Mouse (Mus musculus) heart, postnatal 0 days (tissue): ENCODE results near the gene Plcxd3.

Source experiments
- CTCF ChIP-seq: IDR thresholded peaks from 2 replicates; pipeline ENCODE4 v1.5.1; 2016; ENCODE audit warnings: antibody characterized with exemption, control low read depth, low read depth
- EP300 ChIP-seq: IDR thresholded peaks from 2 replicates; pipeline ENCODE4 v1.6.1; 2016; ENCODE audit warnings: antibody characterized with exemption, low read depth

DNA sequence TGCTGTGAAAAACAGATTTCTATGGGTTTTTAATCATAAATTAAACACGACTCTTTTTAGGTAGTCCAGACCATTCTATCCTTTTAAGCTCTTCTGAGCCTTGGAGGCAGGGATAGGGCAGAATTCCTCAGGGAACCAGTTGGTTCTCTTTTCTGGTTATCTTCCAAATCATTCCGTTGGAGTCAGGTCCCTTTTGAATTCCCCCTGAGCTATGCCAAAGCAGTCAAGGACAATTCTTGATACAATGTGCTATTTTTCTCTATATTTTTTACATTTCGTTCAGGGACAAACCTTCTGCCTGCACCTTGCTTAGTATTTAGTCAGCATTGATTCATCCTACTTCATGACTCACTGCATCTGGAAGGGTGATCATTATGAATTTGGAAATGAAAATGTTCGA lies 128.5 kb downstream of the Plcxd3 start:
- no peak for TF ChIP-seq CTCF
- TF ChIP-seq EP300: no peak
